Mouse (Mus musculus) CH12.LX (cell line): ENCODE data around the gene Cenpm. TPM values are rescaled to one million over a fixed set of nuclear protein-coding genes. Genes with fewer than 3 reads are reported as not detected.

ENCODE experiments used
- DNase-seq: peaks from one replicate; pipeline ENCODE4 v3.0.0-alpha.2; 2013; ENCODE audit errors: extremely low read depth
- H3K27ac ChIP-seq: 2 replicates; pipeline ENCODE4 v1.5.1; 2012; ENCODE audit warnings: low read depth, mild to moderate bottlenecking, control low read depth, moderate library complexity; ENCODE audit not compliant: insufficient read depth
- H3K27me3 ChIP-seq: replicated peaks from 2 replicates; pipeline ENCODE3; 2012; ENCODE audit warnings: inconsistent platforms
- H3K36me3 ChIP-seq, 2 experiments: replicated peaks in 1 of 2; 2 replicates each; pipeline versions ENCODE3 to v1.6.1; 2012; ENCODE audit warnings: inconsistent platforms in 1 of 2, low read length in 1 of 2, mild to moderate bottlenecking in 1 of 2, mixed read lengths in 1 of 2, moderate library complexity in 1 of 2; ENCODE audit not compliant: control insufficient read depth in 1 of 2, insufficient read depth in 1 of 2
- H3K4me1 ChIP-seq, 2 experiments: 2 replicates each; pipeline ENCODE4 v1.6.1; 2012; ENCODE audit warnings: inconsistent platforms in 1 of 2, moderate library complexity in 1 of 2; ENCODE audit not compliant: insufficient read depth in 2 of 2, control insufficient read depth in 1 of 2
- H3K4me2 ChIP-seq: 2 replicates; pipeline ENCODE4 v1.6.1; 2012; ENCODE audit warnings: low read depth, mild to moderate bottlenecking, control low read depth; ENCODE audit not compliant: poor library complexity, insufficient read depth, severe bottlenecking
- H3K4me3 ChIP-seq, 3 experiments: fragments of 150-350 bp in 1 of 3; sonication (generic) in 1 of 3; replicated peaks in 1 of 3; 2 replicates each; pipeline versions ENCODE3 to v1.5.1; 2011 to 2012; ENCODE audit warnings: low read depth in 2 of 3, low read length in 2 of 3, mild to moderate bottlenecking in 2 of 3, moderate library complexity in 2 of 3, control low read depth in 1 of 3, improper control_type of control experiment in 1 of 3, inconsistent platforms in 1 of 3, mixed read lengths in 1 of 3; ENCODE audit not compliant: poor library complexity in 1 of 3
- H3K79me2 ChIP-seq: replicated peaks from 2 replicates; pipeline ENCODE4 v1.6.1; 2012; ENCODE audit warnings: mild to moderate bottlenecking, moderate library complexity; ENCODE audit not compliant: control insufficient read depth, poor library complexity, insufficient read depth, severe bottlenecking; ENCODE audit errors: extremely low read depth
- H3K9ac ChIP-seq: 2 replicates; pipeline ENCODE4 v1.6.1; 2012; ENCODE audit warnings: low read depth, mild to moderate bottlenecking, control low read depth, moderate library complexity; ENCODE audit not compliant: insufficient read depth
- H3K9me3 ChIP-seq: replicated peaks from 2 replicates; pipeline ENCODE3; 2012; ENCODE audit warnings: low read length, inconsistent platforms, mixed read lengths
- CHD1 ChIP-seq: IDR thresholded peaks from 2 replicates; pipeline ENCODE4 v1.6.1; 2012; ENCODE audit warnings: low read depth, low read length, improper control_type of control experiment, inconsistent platforms
- CHD2 ChIP-seq: IDR thresholded peaks from 2 replicates; pipeline ENCODE4 v1.6.1; 2011; ENCODE audit warnings: low read length, improper control_type of control experiment
- CTCF ChIP-seq, 2 experiments: IDR thresholded peaks in 1 of 2; conservative IDR thresholded peaks in 1 of 2; 2 replicates each; pipeline ENCODE4 v1.5.1; 2011 to 2012; ENCODE audit warnings: low read depth in 2 of 2, low read length in 2 of 2, improper control_type of control experiment in 1 of 2, inconsistent platforms in 1 of 2, mild to moderate bottlenecking in 1 of 2, moderate library complexity in 1 of 2
- EP300 ChIP-seq: IDR thresholded peaks from 2 replicates; pipeline ENCODE4 v1.6.1; 2011; ENCODE audit warnings: low read length, improper control_type of control experiment
- ETS1 ChIP-seq: conservative IDR thresholded peaks from 2 replicates; pipeline ENCODE4 v1.6.1; 2012; ENCODE audit warnings: low read depth, mild to moderate bottlenecking, inconsistent platforms, low read length, improper control_type of control experiment, moderate library complexity
- IRF4 ChIP-seq: IDR thresholded peaks from 2 replicates; pipeline ENCODE4 v1.6.1; 2014; ENCODE audit warnings: low read depth, mild to moderate bottlenecking, inconsistent platforms, low read length, improper control_type of control experiment
- MAFK ChIP-seq: IDR thresholded peaks from 2 replicates; pipeline ENCODE4 v1.6.1; 2011; ENCODE audit warnings: low read length, improper control_type of control experiment; ENCODE audit not compliant: insufficient replicate concordance
- MAZ ChIP-seq: IDR thresholded peaks from 2 replicates; pipeline ENCODE4 v1.6.1; 2012; ENCODE audit warnings: low read depth, mild to moderate bottlenecking, inconsistent platforms, low read length, improper control_type of control experiment, moderate library complexity
- MEF2A ChIP-seq: IDR thresholded peaks from 2 replicates; pipeline ENCODE4 v1.6.1; 2014; ENCODE audit warnings: low read depth, mild to moderate bottlenecking, inconsistent platforms, low read length, improper control_type of control experiment, borderline replicate concordance
- MYC ChIP-seq: IDR thresholded peaks from 2 replicates; pipeline ENCODE4 v1.6.1; 2011; ENCODE audit warnings: low read depth, mild to moderate bottlenecking, improper control_type of control experiment, low read length
- PAX5 ChIP-seq: IDR thresholded peaks from 2 replicates; pipeline ENCODE4 v1.6.1; 2012; ENCODE audit warnings: low read length, inconsistent platforms, mixed read lengths
- POLR2A ChIP-seq: IDR thresholded peaks from 2 replicates; pipeline ENCODE4 v1.6.1; 2011; ENCODE audit warnings: low read depth, mild to moderate bottlenecking, improper control_type of control experiment, low read length
- POLR2AphosphoS2 ChIP-seq: IDR thresholded peaks from 2 replicates; pipeline ENCODE4 v1.6.1; 2011; ENCODE audit warnings: low read depth, low read length, improper control_type of control experiment
- RAD21 ChIP-seq: IDR thresholded peaks from 2 replicates; pipeline ENCODE4 v1.6.1; 2011; ENCODE audit warnings: low read depth, mild to moderate bottlenecking, low read length, improper control_type of control experiment, moderate library complexity
- SMC3 ChIP-seq: IDR thresholded peaks from 2 replicates; pipeline ENCODE4 v1.6.1; 2011; ENCODE audit warnings: low read depth, low read length, improper control_type of control experiment
- UBTF ChIP-seq: IDR thresholded peaks from 2 replicates; pipeline ENCODE4 v1.6.1; 2012; ENCODE audit warnings: low read depth, mild to moderate bottlenecking, inconsistent platforms, low read length, improper control_type of control experiment, moderate library complexity
- USF2 ChIP-seq: conservative IDR thresholded peaks from 2 replicates; pipeline ENCODE4 v1.6.1; 2011; ENCODE audit warnings: low read depth, low read length, improper control_type of control experiment
- dilution Hi-C: fragments of 300-500 bp; cut with MboI; formaldehyde crosslinking; loops from 2 replicates; pipeline ENCODE4 v1.14.3; 2020; ENCODE audit warnings: low sequenced_read_pairs; ENCODE audit not compliant: extremely low pct_unique_long_range_greater_than_20kb, extremely low pct_ligation_motif_present
- in situ Hi-C: fragments of 300-500 bp; cut with MboI; formaldehyde crosslinking; loops from 3 replicates; pipeline ENCODE4 v1.14.3; 2019; ENCODE audit warnings: low sequenced_read_pairs, low pct_ligation_motif_present, low pct_unique_long_range_greater_than_20kb, mixed read lengths
- polyA plus RNA-seq: library from polyadenylated mRNA; unstranded; fragments of >175 nt; gene quantifications from 2 replicates; pipeline ENCODE4 v1.2.1, GENCODE M21; 2012; ENCODE audit warnings: low read depth; ENCODE audit not compliant: insufficient read length
- total RNA-seq, 2 experiments: library from RNA; depleted of rRNA; stranded (reverse); fragments of 300-350 nt in 1 of 2; fragments of >200 nt in 1 of 2; gene quantifications; 2 replicates each; pipeline ENCODE4 v1.2.3; 2012 to 2014

Gene Cenpm
- total and polyA plus RNA-seq, 3 experiments = 22.8 to 39.6 (median 34.2) TPM

DNA sequence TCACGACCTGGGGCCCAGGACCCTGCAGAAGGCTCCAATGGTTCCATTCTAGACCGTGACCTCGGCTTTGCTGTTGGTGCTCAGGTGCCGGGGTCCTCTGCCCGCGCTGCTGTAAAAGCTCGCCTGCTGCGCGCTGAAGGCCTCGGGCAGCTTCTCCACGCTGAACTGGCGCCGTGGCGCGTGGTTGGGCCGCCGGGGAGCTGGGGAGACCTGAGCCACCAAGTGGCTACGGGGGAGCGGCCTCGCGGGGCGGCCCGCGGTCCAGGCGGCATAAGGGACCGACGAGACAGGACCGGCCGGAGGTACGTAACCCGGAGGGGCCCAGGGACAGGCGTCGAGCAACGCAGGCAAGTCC, 37.5 kb downstream of the Cenpm start:
- no peak overlapping the region for H3K27ac ChIP-seq
- peaks cover 12 to 54% of the 10 kb centered on the region in 2 experiments; a peak in 3 of 4 replicates for H3K4me1 ChIP-seq
- H3K4me3 ChIP-seq = no peak overlapping the region
- no peak overlapping the region for H3K4me2 ChIP-seq
- peaks cover 59 to 81% of the 10 kb centered on the region in 2 experiments for H3K36me3 ChIP-seq
- in situ Hi-C loops = no loop called here
- H3K79me2 ChIP-seq = peaks cover 43% of the 10 kb centered on the region
- TF ChIP-seq CTCF (conservative IDR thresholded peaks at IDR 0.05 in 1 of 2, IDR thresholded peaks at IDR 0.05 in 1 of 2; ENCODE audit: low read depth in 2 of 2, low read length in 2 of 2) = no peak
- TF ChIP-seq MYC = no peak
- TF ChIP-seq USF2 = no peak
- TF ChIP-seq RAD21 = no peak
- no peak for TF ChIP-seq CHD2
- no peak for TF ChIP-seq CHD1
- no peak for TF ChIP-seq PAX5
- no peak for TF ChIP-seq IRF4
- no peak for TF ChIP-seq MAFK
- no peaks in the 10 kb centered on the region for H3K27me3 ChIP-seq
- no peak for DNase-seq
- dilution Hi-C loops = no loop called here
- no peak overlapping the region for H3K9ac ChIP-seq
- H3K9me3 ChIP-seq = peaks cover 9% of the 10 kb centered on the region

DNA sequence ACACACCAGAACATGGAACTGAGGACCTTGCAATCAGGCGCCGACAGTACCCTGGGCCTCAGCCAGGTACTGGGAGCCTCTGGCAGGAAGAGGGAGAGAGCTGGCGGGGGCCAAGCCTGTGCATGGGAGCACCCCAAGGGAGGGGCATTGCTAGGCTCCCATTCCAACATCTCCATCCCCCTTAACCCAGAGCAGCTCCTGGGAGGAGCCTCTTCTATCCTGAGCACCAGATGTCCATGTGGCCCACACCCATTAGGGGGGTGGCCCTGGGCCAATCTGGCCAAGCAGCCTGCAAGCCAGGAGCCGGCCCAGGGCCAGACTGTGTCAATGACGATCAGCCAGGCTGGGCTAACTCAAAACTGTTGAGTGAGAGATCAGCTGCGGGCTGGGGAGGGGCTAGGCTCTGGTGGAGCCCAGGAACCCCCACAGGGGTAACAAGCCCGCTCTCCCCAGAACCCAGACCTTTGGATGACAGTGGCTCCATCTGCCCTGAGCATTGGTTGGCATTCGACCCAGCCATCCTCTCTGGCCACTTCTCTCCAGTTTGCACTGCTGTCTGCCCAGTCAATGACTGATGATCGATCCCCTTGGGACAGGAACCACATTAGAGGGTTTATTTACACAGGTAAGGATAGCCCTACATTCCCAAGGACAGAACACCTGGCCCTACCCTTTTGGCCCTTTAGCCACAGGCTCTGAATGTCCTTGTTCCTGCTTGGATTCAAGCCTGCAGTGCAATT, 38.0 kb downstream of the Cenpm start:
- TF ChIP-seq SMC3 (peak; percentile 2; the same call in 1 of the 2 replicates), MAZ (no peak), CTCF (conservative IDR thresholded peaks at IDR 0.05 in 1 of 2, IDR thresholded peaks at IDR 0.05 in 1 of 2; ENCODE audit: low read depth in 2 of 2, low read length in 2 of 2) (no peak), POLR2A (peak; percentile 29; the same call in 1 of the 2 replicates), EP300 (no peak), POLR2AphosphoS2 (peak; percentile 25; the same call in 1 of the 2 replicates), PAX5 (no peak), ETS1 (no peak), UBTF (no peak), MEF2A (no peak)
- dilution Hi-C loops = no loop called here
- in situ Hi-C loops = no loop called here
- Histone ChIP-seq H3K4me3 (no peak overlapping the region), H3K79me2 (peaks cover 38% of the 10 kb centered on the region), H3K9me3 (peaks cover 9% of the 10 kb centered on the region), H3K4me1 (peaks cover 12 to 54% of the 10 kb centered on the region in 2 experiments; a peak in 3 of 4 replicates), H3K36me3 (peaks cover 64 to 87% of the 10 kb centered on the region in 2 experiments), H3K27me3 (no peaks in the 10 kb centered on the region), H3K27ac (peak overlapping the region; percentile 25; the same call in 1 of the 2 replicates), H3K9ac (no peak overlapping the region), H3K4me2 (no peak overlapping the region)
- DNase-seq = no peak
